Mouse (Mus musculus) heart, postnatal 0 days (tissue): Measurements from ENCODE around the gene Fam72a.

Source experiments
- CTCF ChIP-seq: IDR thresholded peaks from 2 replicates; pipeline ENCODE4 v1.5.1; 2016; ENCODE audit warnings: antibody characterized with exemption, control low read depth, low read depth
- EP300 ChIP-seq: IDR thresholded peaks from 2 replicates; pipeline ENCODE4 v1.6.1; 2016; ENCODE audit warnings: antibody characterized with exemption, low read depth

GRCm38 (mm10) chr1:131482242-131482641 lies 45.5 kb upstream of the Fam72a start:
- no peak for TF ChIP-seq CTCF
- no peak for TF ChIP-seq EP300
